Mouse (Mus musculus): ENCODE results near the gene AI854703. TPM values are rescaled to one million over a fixed set of nuclear protein-coding genes. Genes with fewer than 3 reads are reported as not detected.
A peak's percentile ranks its signal among the peaks of the same experiment; 100 is the strongest.

The AI854703 gene
- polyA plus RNA-seq, 1 experiment: 1.3 TPM

DNA sequence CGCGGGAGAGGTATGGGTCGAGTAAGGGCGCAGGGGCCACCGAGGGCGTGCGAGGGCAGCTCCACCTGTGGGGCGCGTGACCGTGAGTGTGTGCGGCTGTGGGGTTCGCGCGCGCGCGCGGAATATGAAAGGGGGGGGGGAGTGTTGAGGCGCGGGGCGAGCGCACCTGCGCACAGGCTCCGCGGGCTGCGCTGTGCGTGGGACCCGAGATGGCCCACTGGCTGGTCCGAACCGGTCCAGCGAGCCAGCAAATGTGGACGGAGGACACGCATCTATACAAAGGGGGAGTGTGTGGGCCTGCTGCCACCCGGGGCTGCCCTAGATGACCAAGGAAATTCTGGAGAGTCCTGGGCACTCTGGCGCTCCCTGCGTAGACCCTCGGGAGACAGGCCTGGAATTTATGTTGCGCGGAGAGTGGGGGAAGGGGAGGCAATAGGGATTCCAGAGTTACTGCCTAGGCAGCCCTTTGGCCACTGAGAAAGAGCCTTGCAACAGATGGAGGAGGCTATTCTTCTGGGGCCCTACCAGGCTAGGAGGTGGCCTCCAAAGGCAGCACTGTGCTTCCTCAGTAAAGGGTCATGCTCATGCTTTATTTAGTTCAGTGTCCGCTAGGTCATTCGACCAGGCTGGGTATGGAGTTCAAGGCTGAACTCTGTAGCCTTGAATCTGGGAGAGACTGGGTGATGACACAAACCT, 32.4 kb upstream of the AI854703 start:
- no peak for DNase-seq
- 0 out of 2 replicates have a peak, but pooled peaks cover 3% of the 10 kb centered on the region for H3K4me1 ChIP-seq (ENCODE audit: control insufficient read depth, insufficient read depth, low read length)

DNA sequence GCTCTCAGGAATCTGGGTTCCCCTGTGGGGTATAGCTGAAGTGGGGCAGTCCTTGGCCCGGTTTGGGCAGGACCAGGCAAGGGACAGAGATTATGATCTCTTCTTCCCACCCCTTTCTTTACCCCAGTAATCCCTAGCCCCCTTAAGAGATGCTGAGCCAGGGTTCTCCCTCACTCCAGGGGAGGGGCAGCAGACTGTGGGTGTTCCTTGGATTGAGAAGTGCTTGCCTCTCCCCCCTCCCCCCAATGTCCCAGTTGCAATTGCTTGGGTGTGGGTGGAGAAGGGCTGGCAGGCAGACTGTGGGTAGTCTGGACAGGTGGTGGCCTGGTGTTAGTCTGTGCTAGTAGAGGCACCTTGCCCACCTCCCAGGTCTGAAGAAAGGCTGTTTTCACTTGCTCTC, 31.3 kb upstream of the AI854703 start:
- DNase-seq: no peak
- Histone ChIP-seq H3K4me1 (ENCODE audit: control insufficient read depth, insufficient read depth, low read length) (0 out of 2 replicates have a peak, but pooled peaks cover 3% of the 10 kb centered on the region), H3K4me3 (replicated peaks; ENCODE audit: extremely low read depth, low read depth, low read length) (no peak overlapping the region)
- TF ChIP-seq CTCF (IDR thresholded peaks at IDR 0.05; ENCODE audit: insufficient read depth, low read length) (no peak), POLR2A (IDR thresholded peaks at IDR 0.05; ENCODE audit: borderline replicate concordance, extremely low read depth, low read depth, low read length) (no peak)
- 70% methylated on average over 1 of the region's 1 CpGs for WGBS

More for the DNA sequence above, 32.4 kb upstream of the AI854703 start:
- 2% methylated on average over 40 of the region's 41 CpGs for WGBS
- TF ChIP-seq POLR2A (IDR thresholded peaks at IDR 0.05; ENCODE audit: borderline replicate concordance, extremely low read depth, low read depth, low read length) (no peak), CTCF (IDR thresholded peaks at IDR 0.05; ENCODE audit: insufficient read depth, low read length) (no peak)
- H3K4me3 ChIP-seq (replicated peaks; ENCODE audit: extremely low read depth, low read depth, low read length): peak overlapping the region; percentile 88

DNA sequence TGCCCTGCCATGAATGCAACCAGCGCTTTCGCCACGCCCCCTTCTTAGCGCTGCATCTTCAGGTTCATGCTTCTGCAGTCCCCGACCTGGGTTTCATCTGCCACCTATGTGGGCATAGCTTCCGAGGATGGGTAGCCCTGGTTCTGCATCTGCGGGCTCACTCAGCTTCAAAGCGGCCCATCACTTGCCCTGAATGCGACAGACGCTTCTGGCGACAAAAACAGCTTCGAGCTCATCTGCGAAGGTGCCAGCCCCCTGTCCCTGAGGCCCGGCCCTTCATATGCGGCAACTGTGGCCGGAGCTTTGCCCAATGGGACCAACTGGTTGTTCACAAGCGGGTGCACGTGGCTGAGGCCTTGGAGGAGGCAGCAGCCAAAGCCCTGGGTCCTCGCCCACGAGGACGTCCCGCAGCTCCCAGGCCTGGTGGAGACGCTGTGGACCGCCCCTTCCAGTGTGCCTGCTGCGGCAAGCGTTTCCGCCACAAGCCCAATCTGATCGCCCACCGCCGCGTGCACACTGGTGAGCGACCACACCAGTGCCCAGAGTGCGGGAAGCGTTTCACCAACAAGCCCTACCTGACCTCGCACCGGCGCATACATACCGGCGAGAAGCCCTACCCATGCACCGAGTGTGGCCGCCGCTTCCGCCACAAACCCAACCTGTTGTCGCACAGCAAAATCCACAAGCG, 29.9 kb upstream of the AI854703 start:
- no peak for TF ChIP-seq POLR2A (IDR thresholded peaks at IDR 0.05; ENCODE audit: borderline replicate concordance, extremely low read depth, low read depth, low read length)
- no peak for TF ChIP-seq CTCF (IDR thresholded peaks at IDR 0.05; ENCODE audit: insufficient read depth, low read length)
- Histone ChIP-seq H3K4me1 (ENCODE audit: control insufficient read depth, insufficient read depth, low read length) (peaks cover 3% of the 10 kb centered on the region; the same call in 1 of the 2 replicates), H3K4me3 (replicated peaks; ENCODE audit: extremely low read depth, low read depth, low read length) (no peak overlapping the region)
- DNase-seq: no peak
- WGBS: 98% methylated on average over 45 of the region's 45 CpGs

DNA sequence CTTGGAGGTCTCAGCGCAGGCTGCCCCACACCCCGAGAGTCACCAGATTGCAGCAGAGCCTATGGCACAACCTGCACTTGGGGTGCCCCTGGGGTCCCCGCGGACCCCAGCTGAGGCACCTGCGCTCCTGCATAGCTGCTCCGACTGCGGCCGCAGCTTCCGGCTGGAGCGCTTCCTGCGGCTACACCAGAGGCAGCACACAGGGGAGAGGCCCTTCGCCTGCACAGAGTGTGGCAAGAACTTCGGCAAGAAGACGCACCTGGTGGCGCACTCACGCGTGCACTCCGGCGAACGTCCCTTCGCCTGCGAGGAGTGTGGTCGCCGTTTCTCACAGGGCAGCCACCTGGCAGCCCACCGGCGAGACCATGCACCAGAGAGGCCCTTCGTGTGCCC, 29.3 kb upstream of the AI854703 start:
- Histone ChIP-seq H3K4me1 (ENCODE audit: control insufficient read depth, insufficient read depth, low read length) (peaks cover 3% of the 10 kb centered on the region; the same call in 1 of the 2 replicates), H3K4me3 (replicated peaks; ENCODE audit: extremely low read depth, low read depth, low read length) (no peak overlapping the region)
- TF ChIP-seq POLR2A (IDR thresholded peaks at IDR 0.05; ENCODE audit: borderline replicate concordance, extremely low read depth, low read depth, low read length) (no peak), CTCF (IDR thresholded peaks at IDR 0.05; ENCODE audit: insufficient read depth, low read length) (no peak)
- DNase-seq: no peak
- WGBS: 98% methylated on average over 27 of the region's 27 CpGs

DNA sequence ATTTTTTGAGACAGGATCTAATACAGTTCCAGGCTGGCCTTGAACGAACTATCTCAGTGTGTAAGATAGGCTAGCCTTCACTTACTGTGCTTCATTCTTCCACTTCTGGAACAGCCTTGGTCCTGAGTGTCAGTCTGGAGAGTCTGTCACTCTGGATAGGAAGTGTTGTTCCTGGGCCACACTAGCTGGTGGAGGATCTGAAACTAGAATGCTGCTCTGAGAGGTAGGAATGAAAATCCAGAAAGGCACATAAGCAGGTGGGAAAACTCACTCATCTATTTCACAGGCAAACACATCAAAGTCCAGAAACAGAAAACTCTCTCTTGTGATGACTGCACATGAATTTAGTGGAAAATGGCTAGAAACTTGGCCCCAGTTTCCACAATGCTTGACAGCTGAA, 26.0 kb upstream of the AI854703 start:
- Histone ChIP-seq H3K4me1 (ENCODE audit: control insufficient read depth, insufficient read depth, low read length) (peaks cover 3% of the 10 kb centered on the region; the same call in 1 of the 2 replicates), H3K4me3 (replicated peaks; ENCODE audit: extremely low read depth, low read depth, low read length) (no peak overlapping the region)
- WGBS: 94% methylated on average over 1 of the region's 1 CpGs
- TF ChIP-seq CTCF (IDR thresholded peaks at IDR 0.05; ENCODE audit: insufficient read depth, low read length) (no peak), POLR2A (IDR thresholded peaks at IDR 0.05; ENCODE audit: borderline replicate concordance, extremely low read depth, low read depth, low read length) (no peak)
- no peak for DNase-seq

DNA sequence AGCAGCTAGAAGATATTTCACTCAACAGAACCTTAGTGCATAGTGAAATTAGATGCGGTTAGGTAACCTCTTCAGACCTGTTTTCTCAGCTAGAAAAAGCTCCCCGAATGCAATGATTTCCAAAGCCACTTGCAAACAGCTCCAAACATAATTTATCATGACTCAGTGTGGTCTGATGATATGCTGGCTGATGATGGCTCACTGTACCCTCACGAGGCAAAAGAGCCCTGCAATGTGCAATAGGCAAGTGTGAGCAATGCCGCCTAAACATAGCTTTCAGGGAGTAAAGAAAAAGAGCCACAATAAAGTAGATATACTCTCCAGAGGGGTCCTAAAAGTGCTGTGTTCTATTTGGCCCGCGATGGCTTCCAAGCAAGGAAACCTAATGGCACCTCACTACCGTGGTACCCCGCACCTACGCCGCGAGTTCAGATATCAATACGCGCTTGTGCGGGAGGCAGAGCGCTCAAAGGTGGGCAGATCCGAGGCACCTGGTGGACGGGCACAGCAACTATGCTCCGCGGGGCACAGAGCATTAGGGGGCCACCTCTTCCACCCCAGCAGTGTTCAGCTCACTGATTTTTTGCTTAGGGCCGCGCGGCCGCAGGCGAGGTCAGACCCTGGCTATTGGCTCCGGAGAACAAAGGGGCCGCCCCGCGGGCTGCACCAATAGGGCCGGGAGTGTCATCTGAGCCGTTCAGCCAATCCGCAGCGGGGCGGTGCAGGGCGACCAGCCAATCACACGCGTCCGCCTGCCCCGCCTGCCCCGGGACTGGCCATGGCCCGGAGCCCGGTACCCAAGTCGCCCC, 25.1 kb upstream of the AI854703 start, which contains the start of gene Zfp775:
TSS of gene Zfp775 (plus strand) at position 793 of the 809 bp plus-strand sequence.
- DNase-seq: peak; percentile 93
- WGBS: 4% methylated on average over 42 of the region's 42 CpGs
- H3K4me1 ChIP-seq (ENCODE audit: control insufficient read depth, insufficient read depth, low read length): peaks cover 3% of the 10 kb centered on the region; the same call in 1 of the 2 replicates
- H3K4me3 ChIP-seq (replicated peaks; ENCODE audit: extremely low read depth, low read depth, low read length): peak within 1 kb of the TSS; percentile 98
- no peak for TF ChIP-seq CTCF (IDR thresholded peaks at IDR 0.05; ENCODE audit: insufficient read depth, low read length)
- peak; percentile 70; the same call in 1 of the 2 replicates for TF ChIP-seq POLR2A (IDR thresholded peaks at IDR 0.05; ENCODE audit: borderline replicate concordance, extremely low read depth, low read depth, low read length)

DNA sequence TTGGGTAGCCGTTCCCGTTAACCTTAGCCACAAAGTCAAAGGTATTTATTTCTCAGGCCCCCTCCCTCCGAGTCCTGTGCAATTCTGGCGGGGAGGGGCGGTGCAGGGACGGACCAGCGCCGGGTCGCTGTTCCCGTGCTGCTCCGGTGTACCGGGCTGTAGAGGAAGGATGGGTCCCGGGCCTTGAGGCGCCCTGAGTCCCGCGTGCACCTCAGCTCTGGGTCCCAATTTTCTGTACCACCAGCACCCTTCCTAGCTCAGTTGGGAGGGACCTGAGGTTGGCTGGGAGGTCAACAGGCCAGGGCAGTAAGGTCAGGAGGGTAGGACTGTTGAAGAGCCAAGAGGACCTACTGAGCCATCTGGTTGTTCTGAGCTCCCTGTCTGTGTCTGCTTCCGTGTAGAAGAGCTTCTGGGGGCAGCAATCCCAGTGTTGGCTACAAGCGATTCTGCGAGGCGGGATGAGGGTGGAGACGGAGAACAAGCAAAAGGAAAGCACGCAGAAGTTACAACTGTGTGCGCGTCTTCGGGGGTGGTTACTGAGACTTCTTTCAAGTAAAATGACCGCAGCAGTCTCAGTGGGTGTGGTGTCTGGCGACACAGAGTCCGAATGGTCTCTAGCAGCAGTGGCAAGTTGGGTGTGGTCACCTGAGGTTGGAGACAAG, 24.4 kb upstream of the AI854703 start:
- TF ChIP-seq CTCF (IDR thresholded peaks at IDR 0.05; ENCODE audit: insufficient read depth, low read length) (no peak), POLR2A (IDR thresholded peaks at IDR 0.05; ENCODE audit: borderline replicate concordance, extremely low read depth, low read depth, low read length) (no peak; the same call in 1 of the 2 replicates)
- Histone ChIP-seq H3K4me1 (ENCODE audit: control insufficient read depth, insufficient read depth, low read length) (peaks cover 3% of the 10 kb centered on the region; the same call in 1 of the 2 replicates), H3K4me3 (replicated peaks; ENCODE audit: extremely low read depth, low read depth, low read length) (peak overlapping the region; percentile 86)
- WGBS: under 1% methylated on average over 28 of the region's 28 CpGs
- DNase-seq: no peak

DNA sequence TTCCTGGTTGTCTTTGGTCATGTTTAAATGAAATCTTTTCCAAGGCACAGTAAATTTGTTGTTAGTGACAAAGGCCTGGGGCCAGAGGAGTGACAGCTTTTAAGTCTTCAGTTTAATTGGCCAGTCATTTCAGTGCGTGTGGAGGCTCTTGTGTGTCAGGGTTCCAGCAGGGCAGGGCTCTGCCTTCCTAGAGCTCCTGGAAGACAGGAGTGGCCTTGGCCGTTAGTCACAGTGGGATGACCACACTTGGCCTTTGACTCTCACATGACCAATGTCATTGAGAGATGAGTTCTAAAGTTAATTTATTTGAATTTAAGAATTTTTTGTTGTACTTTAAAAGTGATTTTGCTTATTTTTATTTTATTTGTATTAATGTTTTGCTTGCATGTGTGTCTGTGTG, 18.4 kb upstream of the AI854703 start:
- no peaks in the 10 kb centered on the region for H3K4me1 ChIP-seq (ENCODE audit: control insufficient read depth, insufficient read depth, low read length)
- WGBS: 74% methylated on average over 2 of the region's 2 CpGs
- DNase-seq: no peak
- H3K4me3 ChIP-seq (replicated peaks; ENCODE audit: extremely low read depth, low read depth, low read length): no peak overlapping the region
- no peak for TF ChIP-seq POLR2A (IDR thresholded peaks at IDR 0.05; ENCODE audit: borderline replicate concordance, extremely low read depth, low read depth, low read length)

DNA sequence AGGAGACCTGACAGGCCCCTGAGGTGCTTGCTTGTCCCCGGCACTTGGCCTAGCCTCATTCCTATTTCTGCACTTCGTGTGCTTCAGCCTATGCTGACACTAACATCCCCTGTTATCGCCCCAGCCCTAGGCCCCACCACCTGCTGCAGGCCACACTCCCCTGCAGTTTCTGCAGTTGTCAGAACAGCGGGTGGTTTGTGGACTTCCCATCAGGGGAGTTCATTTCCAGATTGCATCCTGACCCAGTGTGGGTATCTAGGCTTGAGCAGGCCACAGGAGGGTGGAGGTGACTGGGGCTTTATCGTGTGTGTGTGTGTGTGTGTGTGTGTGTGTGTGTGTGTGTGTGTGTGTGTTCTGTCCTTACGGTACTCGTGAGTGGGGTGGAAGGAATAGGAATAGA, 17.1 kb upstream of the AI854703 start:
- Histone ChIP-seq H3K4me3 (replicated peaks; ENCODE audit: extremely low read depth, low read depth, low read length) (no peak overlapping the region), H3K4me1 (ENCODE audit: control insufficient read depth, insufficient read depth, low read length) (no peaks in the 10 kb centered on the region)
- no peak for TF ChIP-seq CTCF (IDR thresholded peaks at IDR 0.05; ENCODE audit: insufficient read depth, low read length)
- TF ChIP-seq POLR2A (IDR thresholded peaks at IDR 0.05; ENCODE audit: borderline replicate concordance, extremely low read depth, low read depth, low read length): no peak
- WGBS: 67% methylated on average over 7 of the region's 7 CpGs
- DNase-seq: no peak
